Mouse (Mus musculus) hindbrain, embryonic 15.5 days (tissue): ENCODE results near the gene Gm21760. TPM values are rescaled to one million over a fixed set of nuclear protein-coding genes. Genes with fewer than 3 reads are reported as not detected.
"Not testable (repeated sequence)": the region's sequence is repeated elsewhere in the genome, so short reads cannot be mapped to it uniquely, and the experiment has no call there.

Source experiments
- ATAC-seq: fragments of 200-750 bp; cut with Nextera tagmentation; 2 replicates; pipeline ENCODE4 v1.8.0; 2017; ENCODE audit warnings: low read depth, moderate number of reproducible peaks, moderate TSS enrichment; ENCODE audit not compliant: low FRiP score
- H3K27ac ChIP-seq: fragments of 300-500 bp; sonication (generic); replicated peaks from 2 replicates; pipeline ENCODE4 v1.5.1; 2015; ENCODE audit warnings: mild to moderate bottlenecking, inconsistent platforms
- H3K27me3 ChIP-seq: fragments of 300-500 bp; sonication (generic); 2 replicates; pipeline ENCODE4 v1.6.1; 2015; ENCODE audit warnings: control low read depth, inconsistent platforms
- H3K36me3 ChIP-seq: fragments of 300-500 bp; sonication (generic); 2 replicates; pipeline ENCODE4 v1.6.1; 2015; ENCODE audit warnings: control low read depth, inconsistent platforms
- H3K4me1 ChIP-seq: fragments of 300-500 bp; sonication (generic); replicated peaks from 2 replicates; pipeline ENCODE4 v1.6.1; 2015; ENCODE audit warnings: control low read depth, inconsistent platforms
- H3K4me2 ChIP-seq: fragments of 300-500 bp; sonication (generic); 2 replicates; pipeline ENCODE4 v1.6.1; 2015; ENCODE audit warnings: moderate library complexity, mild to moderate bottlenecking, inconsistent platforms
- H3K4me3 ChIP-seq: fragments of 300-500 bp; sonication (generic); 2 replicates; pipeline ENCODE4 v1.5.1; 2015; ENCODE audit warnings: mild to moderate bottlenecking, inconsistent platforms
- H3K9ac ChIP-seq: fragments of 300-500 bp; sonication (generic); 2 replicates; pipeline ENCODE4 v1.6.1; 2015; ENCODE audit warnings: inconsistent platforms
- H3K9me3 ChIP-seq: fragments of 300-500 bp; sonication (generic); 2 replicates; pipeline ENCODE4 v1.6.1; 2016; ENCODE audit warnings: control low read depth, inconsistent platforms
- WGBS: fragments of 180-500 bp; shearing (Covaris S2); methylation state at CpG from one replicate; pipeline ENCODE4 v1.1.7; 2015; 5-methylcytosine and 5-hydroxymethylcytosine counted together
- polyA plus RNA-seq: library from polyadenylated mRNA; unstranded; fragments of >200 nt; fragmentation: Nextera tagmentation; extraction: Ambion mirVana; gene quantifications from 2 replicates; pipeline ENCODE4 v1.2.1, GENCODE M21; 2015

The Gm21760 gene
- not detected in 2 replicates for polyA plus RNA-seq

- not testable (repeated sequence) for ATAC-seq, H3K4me2 ChIP-seq, H3K27ac ChIP-seq, H3K9me3 ChIP-seq, H3K4me1 ChIP-seq, H3K36me3 ChIP-seq, H3K27me3 ChIP-seq, H3K4me3 ChIP-seq, H3K9ac ChIP-seq
- WGBS = no CpG with 5 or more reads among the region's 6 CpGs
Measured at GRCm38 (mm10) chrY:80133479-80133878, at the start of gene Gm21760. TSS of gene Gm21760 (plus strand) at chrY:80133779.
